Mouse (Mus musculus) heart, adult 8-10 months (tissue): ENCODE results near the gene Ccdc36. TPM values are rescaled to one million over a fixed set of nuclear protein-coding genes. Genes with fewer than 3 reads are reported as not detected.
A peak's percentile ranks its signal among the peaks of the same experiment; 100 is the strongest.

Source experiments
- DNase-seq: peaks from one replicate; pipeline ENCODE4 v3.0.0; 2022; ENCODE audit warnings: low spot score
- total RNA-seq, 4 experiments: library from RNA; stranded (reverse); gene quantifications; 2 replicates each; pipeline ENCODE4 v1.2.4; 2022

The Ccdc36 gene
- total RNA-seq, 4 experiments from 2014 or later, result not detected

GRCm38 (mm10) chr9:108445125-108445524, 16.8 kb upstream of the Ccdc36 start:
- no peak for DNase-seq

GRCm38 (mm10) chr9:108441236-108441919, 13.1 kb upstream of the Ccdc36 start:
- no peak for DNase-seq

- DNase-seq, result no peak
Observed at GRCm38 (mm10) chr9:108440485-108440884, 12.2 kb upstream of the Ccdc36 start.

- DNase-seq, result no peak
Observed at GRCm38 (mm10) chr9:108439176-108439575, 10.9 kb upstream of the Ccdc36 start.

GRCm38 (mm10) chr9:108436182-108436581, 7.9 kb upstream of the Ccdc36 start, which contains the start of gene BC048562:
TSS of gene BC048562 (plus strand) at chr9:108436482.
- DNase-seq, result no peak

GRCm38 (mm10) chr9:108431431-108432067, 3.3 kb upstream of the Ccdc36 start:
- DNase-seq, result no peak

GRCm38 (mm10) chr9:108412221-108412620, 16.1 kb downstream of the Ccdc36 start:
- no peak for DNase-seq

- DNase-seq, result no peak
Observed at GRCm38 (mm10) chr9:108411381-108411942, 16.8 kb downstream of the Ccdc36 start.

- no peak for DNase-seq
Observed at GRCm38 (mm10) chr9:108409535-108409934, 18.7 kb downstream of the Ccdc36 start.

GRCm38 (mm10) chr9:108404451-108404850, 23.8 kb downstream of the Ccdc36 start:
- no peak for DNase-seq

- no peak for DNase-seq
Observed at GRCm38 (mm10) chr9:108403081-108403480, 25.2 kb downstream of the Ccdc36 start.

- peak; percentile 33 for DNase-seq
Observed at GRCm38 (mm10) chr9:108401186-108401960, 26.9 kb downstream of the Ccdc36 start.

- DNase-seq, result no peak
Observed at GRCm38 (mm10) chr9:108398324-108398723, 30.0 kb downstream of the Ccdc36 start.

GRCm38 (mm10) chr9:108395427-108395826, 32.9 kb downstream of the Ccdc36 start:
- DNase-seq, result no peak

- no peak for DNase-seq
Observed at GRCm38 (mm10) chr9:108394191-108394590, 34.1 kb downstream of the Ccdc36 start.

- DNase-seq, result no peak
Observed at GRCm38 (mm10) chr9:108392676-108393075, 35.6 kb downstream of the Ccdc36 start, which contains the start of gene 1700102P08Rik. TSS of gene 1700102P08Rik (plus strand) at chr9:108392805.

- no peak for DNase-seq
Observed at GRCm38 (mm10) chr9:108389220-108389619, 39.1 kb downstream of the Ccdc36 start.

- no peak for DNase-seq
Observed at GRCm38 (mm10) chr9:108388601-108389000, 39.7 kb downstream of the Ccdc36 start.

- DNase-seq, result no peak
Observed at GRCm38 (mm10) chr9:108386816-108387215, 41.5 kb downstream of the Ccdc36 start.

GRCm38 (mm10) chr9:108385006-108385405, 43.3 kb downstream of the Ccdc36 start:
- no peak for DNase-seq

GRCm38 (mm10) chr9:108381382-108381781, 46.9 kb downstream of the Ccdc36 start:
- DNase-seq, result no peak

- no peak for DNase-seq
Observed at GRCm38 (mm10) chr9:108379294-108379693, 49.0 kb downstream of the Ccdc36 start.
